Mouse (Mus musculus): ENCODE data around the gene Krtap5-2. TPM values are rescaled to one million over a fixed set of nuclear protein-coding genes. Genes with fewer than 3 reads are reported as not detected.
"Not testable (repeated sequence)": the region's sequence is repeated elsewhere in the genome, so short reads cannot be mapped to it uniquely, and the experiment has no call there.

Gene Krtap5-2
- polyA plus RNA-seq (2014; fragmentation: Nextera tagmentation; extraction: Ambion mirVana): not detected in 2 replicates

GRCm38 (mm10) chr7:142175905-142176304, at the start of gene Krtap5-2:
Gene Krtap5-2, minus strand, starts transcription at chr7:142176005.
- not testable (repeated sequence) for ATAC-seq (ENCODE audit: low FRiP score, low TSS enrichment); H3K27ac ChIP-seq (ENCODE audit: low read depth, low read length); H3K27me3 ChIP-seq (ENCODE audit: control insufficient read depth, insufficient read depth, low read length); H3K4me3 ChIP-seq (ENCODE audit: low read length); H3K4me2 ChIP-seq (replicated peaks; ENCODE audit: low read depth, low read length); H3K36me3 ChIP-seq (ENCODE audit: control insufficient read depth, insufficient read depth, low read length); H3K9ac ChIP-seq (ENCODE audit: low read depth, low read length); H3K9me3 ChIP-seq (ENCODE audit: control insufficient read depth, low read length); H3K4me1 ChIP-seq (ENCODE audit: control insufficient read depth, insufficient read depth, low read length)

GRCm38 (mm10) chr7:142224518-142224917, 48.7 kb upstream of the Krtap5-2 start:
- H3K4me3 ChIP-seq (ENCODE audit: low read length): no peak overlapping the region
- no peaks in the 10 kb centered on the region for H3K36me3 ChIP-seq (ENCODE audit: control insufficient read depth, insufficient read depth, low read length)
- H3K4me2 ChIP-seq (replicated peaks; ENCODE audit: low read depth, low read length): no peak overlapping the region
- H3K27ac ChIP-seq (ENCODE audit: low read depth, low read length): no peak overlapping the region
- no peak overlapping the region for H3K9ac ChIP-seq (ENCODE audit: low read depth, low read length)
- ATAC-seq (ENCODE audit: low FRiP score, low TSS enrichment): no peak
- H3K9me3 ChIP-seq (ENCODE audit: control insufficient read depth, low read length): no peaks in the 10 kb centered on the region
- H3K27me3 ChIP-seq (ENCODE audit: control insufficient read depth, insufficient read depth, low read length): no peaks in the 10 kb centered on the region
- WGBS: 24% methylated on average over 2 of the region's 2 CpGs
- no peaks in the 10 kb centered on the region for H3K4me1 ChIP-seq (ENCODE audit: control insufficient read depth, insufficient read depth, low read length)

- not testable (repeated sequence) for H3K9me3 ChIP-seq (ENCODE audit: control insufficient read depth, low read length); H3K36me3 ChIP-seq (ENCODE audit: control insufficient read depth, insufficient read depth, low read length); H3K4me1 ChIP-seq (ENCODE audit: control insufficient read depth, insufficient read depth, low read length); H3K9ac ChIP-seq (ENCODE audit: low read depth, low read length); H3K27me3 ChIP-seq (ENCODE audit: control insufficient read depth, insufficient read depth, low read length); H3K4me3 ChIP-seq (ENCODE audit: low read length); H3K4me2 ChIP-seq (replicated peaks; ENCODE audit: low read depth, low read length); H3K27ac ChIP-seq (ENCODE audit: low read depth, low read length); ATAC-seq (ENCODE audit: low FRiP score, low TSS enrichment)
- 76% methylated on average over 1 of the region's 1 CpGs for WGBS
Measured at GRCm38 (mm10) chr7:142212136-142212535, 36.3 kb upstream of the Krtap5-2 start.

GRCm38 (mm10) chr7:142211559-142211958, 35.8 kb upstream of the Krtap5-2 start, which contains the start of gene Gm7579:
Gene Gm7579, plus strand, starts transcription at chr7:142211859.
- H3K27ac ChIP-seq (ENCODE audit: low read depth, low read length): no peak within 1 kb of the TSS
- WGBS: 50% methylated on average over 1 of the region's 1 CpGs
- ATAC-seq (ENCODE audit: low FRiP score, low TSS enrichment): no peak
- no peak within 1 kb of the TSS for H3K4me2 ChIP-seq (replicated peaks; ENCODE audit: low read depth, low read length)
- H3K4me1 ChIP-seq (ENCODE audit: control insufficient read depth, insufficient read depth, low read length): no peaks in the 10 kb centered on the region
- no peaks in the 10 kb centered on the region for H3K36me3 ChIP-seq (ENCODE audit: control insufficient read depth, insufficient read depth, low read length)
- no peak within 1 kb of the TSS for H3K9ac ChIP-seq (ENCODE audit: low read depth, low read length)
- H3K4me3 ChIP-seq (ENCODE audit: low read length): no peak within 1 kb of the TSS
- H3K27me3 ChIP-seq (ENCODE audit: control insufficient read depth, insufficient read depth, low read length): no peaks in the 10 kb centered on the region
- no peaks in the 10 kb centered on the region for H3K9me3 ChIP-seq (ENCODE audit: control insufficient read depth, low read length)

- H3K36me3 ChIP-seq (ENCODE audit: control insufficient read depth, insufficient read depth, low read length); H3K4me2 ChIP-seq (replicated peaks; ENCODE audit: low read depth, low read length); H3K9ac ChIP-seq (ENCODE audit: low read depth, low read length); H3K4me1 ChIP-seq (ENCODE audit: control insufficient read depth, insufficient read depth, low read length); H3K27me3 ChIP-seq (ENCODE audit: control insufficient read depth, insufficient read depth, low read length); H3K27ac ChIP-seq (ENCODE audit: low read depth, low read length); H3K4me3 ChIP-seq (ENCODE audit: low read length); ATAC-seq (ENCODE audit: low FRiP score, low TSS enrichment); H3K9me3 ChIP-seq (ENCODE audit: control insufficient read depth, low read length): not testable (repeated sequence)
- WGBS: 83% methylated on average over 5 of the region's 5 CpGs
Measured at GRCm38 (mm10) chr7:142206891-142207290, 31.1 kb upstream of the Krtap5-2 start.

- no peak overlapping the region for H3K4me3 ChIP-seq (ENCODE audit: low read length)
- H3K27ac ChIP-seq (ENCODE audit: low read depth, low read length): no peak overlapping the region
- H3K9me3 ChIP-seq (ENCODE audit: control insufficient read depth, low read length): no peaks in the 10 kb centered on the region
- ATAC-seq (ENCODE audit: low FRiP score, low TSS enrichment): no peak
- no peaks in the 10 kb centered on the region for H3K4me1 ChIP-seq (ENCODE audit: control insufficient read depth, insufficient read depth, low read length)
- H3K4me2 ChIP-seq (replicated peaks; ENCODE audit: low read depth, low read length): no peak overlapping the region
- H3K36me3 ChIP-seq (ENCODE audit: control insufficient read depth, insufficient read depth, low read length): no peaks in the 10 kb centered on the region
- no peak overlapping the region for H3K9ac ChIP-seq (ENCODE audit: low read depth, low read length)
- no peaks in the 10 kb centered on the region for H3K27me3 ChIP-seq (ENCODE audit: control insufficient read depth, insufficient read depth, low read length)
Measured at GRCm38 (mm10) chr7:142205488-142205887, 29.7 kb upstream of the Krtap5-2 start.

GRCm38 (mm10) chr7:142201064-142201463, 25.3 kb upstream of the Krtap5-2 start, which contains the start of gene Krtap5-3:
Gene Krtap5-3, plus strand, starts transcription at chr7:142201364.
- H3K4me1 ChIP-seq (ENCODE audit: control insufficient read depth, insufficient read depth, low read length): no peaks in the 10 kb centered on the region
- H3K4me3 ChIP-seq (ENCODE audit: low read length): no peak within 1 kb of the TSS
- WGBS: 8% methylated on average over 1 of the region's 1 CpGs
- H3K9ac ChIP-seq (ENCODE audit: low read depth, low read length): no peak within 1 kb of the TSS
- no peak for ATAC-seq (ENCODE audit: low FRiP score, low TSS enrichment)
- H3K27ac ChIP-seq (ENCODE audit: low read depth, low read length): no peak within 1 kb of the TSS
- H3K27me3 ChIP-seq (ENCODE audit: control insufficient read depth, insufficient read depth, low read length): no peaks in the 10 kb centered on the region
- no peak within 1 kb of the TSS for H3K4me2 ChIP-seq (replicated peaks; ENCODE audit: low read depth, low read length)
- H3K36me3 ChIP-seq (ENCODE audit: control insufficient read depth, insufficient read depth, low read length): no peaks in the 10 kb centered on the region
- H3K9me3 ChIP-seq (ENCODE audit: control insufficient read depth, low read length): no peaks in the 10 kb centered on the region

- no peak for ATAC-seq (ENCODE audit: low FRiP score, low TSS enrichment)
- no peaks in the 10 kb centered on the region for H3K9me3 ChIP-seq (ENCODE audit: control insufficient read depth, low read length)
- H3K9ac ChIP-seq (ENCODE audit: low read depth, low read length): no peak overlapping the region
- no peak overlapping the region for H3K27ac ChIP-seq (ENCODE audit: low read depth, low read length)
- no peak overlapping the region for H3K4me2 ChIP-seq (replicated peaks; ENCODE audit: low read depth, low read length)
- no peaks in the 10 kb centered on the region for H3K4me1 ChIP-seq (ENCODE audit: control insufficient read depth, insufficient read depth, low read length)
- no peaks in the 10 kb centered on the region for H3K27me3 ChIP-seq (ENCODE audit: control insufficient read depth, insufficient read depth, low read length)
- H3K36me3 ChIP-seq (ENCODE audit: control insufficient read depth, insufficient read depth, low read length): no peaks in the 10 kb centered on the region
- WGBS: 80% methylated on average over 2 of the region's 2 CpGs
- no peak overlapping the region for H3K4me3 ChIP-seq (ENCODE audit: low read length)
Measured at GRCm38 (mm10) chr7:142198748-142199147, 22.9 kb upstream of the Krtap5-2 start.

GRCm38 (mm10) chr7:142190289-142190688, 14.5 kb upstream of the Krtap5-2 start, which contains the start of gene Gm10153:
Gene Gm10153, minus strand, starts transcription at chr7:142190389.
- no peak within 1 kb of the TSS for H3K4me3 ChIP-seq (ENCODE audit: low read length)
- no peaks in the 10 kb centered on the region for H3K36me3 ChIP-seq (ENCODE audit: control insufficient read depth, insufficient read depth, low read length)
- ATAC-seq (ENCODE audit: low FRiP score, low TSS enrichment): no peak
- H3K27ac ChIP-seq (ENCODE audit: low read depth, low read length): no peak within 1 kb of the TSS
- H3K27me3 ChIP-seq (ENCODE audit: control insufficient read depth, insufficient read depth, low read length): no peaks in the 10 kb centered on the region
- H3K4me2 ChIP-seq (replicated peaks; ENCODE audit: low read depth, low read length): no peak within 1 kb of the TSS
- no peaks in the 10 kb centered on the region for H3K4me1 ChIP-seq (ENCODE audit: control insufficient read depth, insufficient read depth, low read length)
- H3K9ac ChIP-seq (ENCODE audit: low read depth, low read length): no peak within 1 kb of the TSS
- 34% methylated on average over 2 of the region's 2 CpGs for WGBS
- H3K9me3 ChIP-seq (ENCODE audit: control insufficient read depth, low read length): no peaks in the 10 kb centered on the region

Measured in kidney, embryonic 14.5 days (tissue).